Mouse (Mus musculus): ENCODE results near the gene Cic. TPM values are rescaled to one million over a fixed set of nuclear protein-coding genes. Genes with fewer than 3 reads are reported as not detected.

Cic gene
- polyA plus RNA-seq, 1 experiment from 2014 or later, result 47.3 TPM

DNA sequence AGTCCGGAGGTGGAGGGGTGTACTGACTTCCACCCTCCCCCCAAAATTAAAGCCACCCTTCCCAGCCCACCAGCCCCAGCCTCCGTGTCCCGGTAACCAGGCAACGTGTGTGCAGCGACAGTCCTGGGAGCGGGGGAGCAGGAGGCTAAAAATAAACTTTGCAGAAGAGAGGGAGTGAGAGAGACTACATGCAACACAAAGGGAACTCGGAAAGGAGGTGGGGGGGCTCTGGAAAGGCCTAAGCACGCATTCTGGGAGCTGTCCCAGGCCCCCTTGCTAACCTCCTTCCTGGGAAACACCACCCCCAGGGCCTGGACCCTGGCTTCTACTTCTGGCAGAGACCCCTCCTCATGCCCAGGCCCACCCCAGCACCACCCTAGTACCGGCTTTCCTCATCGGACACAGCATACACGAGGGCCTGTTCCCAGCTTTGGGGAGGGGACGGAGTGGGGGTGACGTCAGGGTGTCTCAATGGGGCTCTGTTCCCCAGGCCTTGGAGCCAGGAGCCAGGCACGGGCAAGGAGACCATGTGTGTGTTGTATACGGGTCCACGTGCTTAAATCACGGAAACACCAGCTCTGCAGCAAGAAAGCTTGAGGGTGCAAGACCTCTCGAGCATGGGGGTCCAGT, 19.4 kb upstream of the Cic start:
- DNase-seq, result peak; percentile 63
- peaks cover 39% of the 10 kb centered on the region for H3K4me1 ChIP-seq (ENCODE audit: control insufficient read depth, insufficient read depth, low read length)
- WGBS, result under 1% methylated on average over 18 of the region's 18 CpGs
- H3K27ac ChIP-seq (replicated peaks; ENCODE audit: low read depth, low read length), result peak overlapping the region; percentile 81
- ATAC-seq (ENCODE audit: low FRiP score, low TSS enrichment), result no peak
- H3K27me3 ChIP-seq (ENCODE audit: control insufficient read depth, insufficient read depth, low read length), result no peaks in the 10 kb centered on the region
- peak overlapping the region; percentile 73 for H3K4me3 ChIP-seq (replicated peaks; ENCODE audit: low read depth, low read length)
- no peaks in the 10 kb centered on the region for H3K9me3 ChIP-seq (ENCODE audit: control insufficient read depth, low read length)
- H3K9ac ChIP-seq (replicated peaks; ENCODE audit: low read length), result peak overlapping the region; percentile 59
- H3K4me2 ChIP-seq (ENCODE audit: low read length), result peak overlapping the region; percentile 99
- no peaks in the 10 kb centered on the region for H3K36me3 ChIP-seq (ENCODE audit: control insufficient read depth, insufficient read depth, low read length)

- Histone ChIP-seq H3K36me3 (ENCODE audit: control insufficient read depth, insufficient read depth, low read length) (no peaks in the 10 kb centered on the region), H3K4me1 (ENCODE audit: control insufficient read depth, insufficient read depth, low read length) (peaks cover 39% of the 10 kb centered on the region), H3K4me3 (replicated peaks; ENCODE audit: low read depth, low read length) (peak overlapping the region; percentile 73), H3K9me3 (ENCODE audit: control insufficient read depth, low read length) (no peaks in the 10 kb centered on the region), H3K27ac (replicated peaks; ENCODE audit: low read depth, low read length) (peak overlapping the region; percentile 81), H3K4me2 (ENCODE audit: low read length) (peak overlapping the region; percentile 99), H3K9ac (replicated peaks; ENCODE audit: low read length) (peak overlapping the region; percentile 59), H3K27me3 (ENCODE audit: control insufficient read depth, insufficient read depth, low read length) (no peaks in the 10 kb centered on the region)
- DNase-seq (no peak), ATAC-seq (ENCODE audit: low FRiP score, low TSS enrichment) (no peak)
- WGBS, result under 1% methylated on average over 25 of the region's 25 CpGs
Measured at GRCm38 (mm10) chr7:25248846-25249313, 18.6 kb upstream of the Cic start.

- Histone ChIP-seq H3K27me3 (ENCODE audit: control insufficient read depth, insufficient read depth, low read length) (no peaks in the 10 kb centered on the region), H3K9me3 (ENCODE audit: control insufficient read depth, low read length) (no peaks in the 10 kb centered on the region), H3K36me3 (ENCODE audit: control insufficient read depth, insufficient read depth, low read length) (no peaks in the 10 kb centered on the region), H3K4me3 (replicated peaks; ENCODE audit: low read depth, low read length) (peak overlapping the region; percentile 73), H3K27ac (replicated peaks; ENCODE audit: low read depth, low read length) (peak overlapping the region; percentile 81), H3K9ac (replicated peaks; ENCODE audit: low read length) (peak overlapping the region; percentile 59), H3K4me2 (ENCODE audit: low read length) (peak overlapping the region; percentile 99), H3K4me1 (ENCODE audit: control insufficient read depth, insufficient read depth, low read length) (peaks cover 39% of the 10 kb centered on the region)
- under 1% methylated on average over 44 of the region's 73 CpGs for WGBS
- DNase-seq (peak; percentile 82), ATAC-seq (ENCODE audit: low FRiP score, low TSS enrichment) (peak; percentile 51; the same call in 1 of the 2 replicates)
Measured at GRCm38 (mm10) chr7:25249314-25250140, 18.0 kb upstream of the Cic start.

GRCm38 (mm10) chr7:25250141-25250972, 17.1 kb upstream of the Cic start, which contains the start of gene Erf:
Gene Erf (minus strand): TSS chr7:25250761.
- ATAC-seq (ENCODE audit: low FRiP score, low TSS enrichment) (peak; percentile 83), DNase-seq (peak; percentile 93)
- peak within 1 kb of the TSS; percentile 99 for H3K4me2 ChIP-seq (ENCODE audit: low read length)
- peaks cover 39% of the 10 kb centered on the region for H3K4me1 ChIP-seq (ENCODE audit: control insufficient read depth, insufficient read depth, low read length)
- H3K27me3 ChIP-seq (ENCODE audit: control insufficient read depth, insufficient read depth, low read length), result no peaks in the 10 kb centered on the region
- H3K27ac ChIP-seq (replicated peaks; ENCODE audit: low read depth, low read length), result peak within 1 kb of the TSS; percentile 81
- under 1% methylated on average over 75 of the region's 81 CpGs for whole genome bisulfite sequencing
- peak within 1 kb of the TSS; percentile 59 for H3K9ac ChIP-seq (replicated peaks; ENCODE audit: low read length)
- peak within 1 kb of the TSS; percentile 73 for H3K4me3 ChIP-seq (replicated peaks; ENCODE audit: low read depth, low read length)
- no peaks in the 10 kb centered on the region for H3K36me3 ChIP-seq (ENCODE audit: control insufficient read depth, insufficient read depth, low read length)
- no peaks in the 10 kb centered on the region for H3K9me3 ChIP-seq (ENCODE audit: control insufficient read depth, low read length)

GRCm38 (mm10) chr7:25251071-25251791, 16.3 kb upstream of the Cic start:
- DNase-seq, result peak; percentile 61
- H3K4me1 ChIP-seq (ENCODE audit: control insufficient read depth, insufficient read depth, low read length), result peaks cover 36% of the 10 kb centered on the region
- H3K9ac ChIP-seq (replicated peaks; ENCODE audit: low read length), result peak overlapping the region; percentile 59
- peak overlapping the region; percentile 99 for H3K4me2 ChIP-seq (ENCODE audit: low read length)
- peak; percentile 35; the same call in 1 of the 2 replicates for ATAC-seq (ENCODE audit: low FRiP score, low TSS enrichment)
- peak overlapping the region; percentile 74 for H3K27ac ChIP-seq (replicated peaks; ENCODE audit: low read depth, low read length)
- H3K9me3 ChIP-seq (ENCODE audit: control insufficient read depth, low read length), result no peaks in the 10 kb centered on the region
- WGBS, result 3% methylated on average over 22 of the region's 22 CpGs
- H3K36me3 ChIP-seq (ENCODE audit: control insufficient read depth, insufficient read depth, low read length), result no peaks in the 10 kb centered on the region
- no peaks in the 10 kb centered on the region for H3K27me3 ChIP-seq (ENCODE audit: control insufficient read depth, insufficient read depth, low read length)
- peak overlapping the region; percentile 73 for H3K4me3 ChIP-seq (replicated peaks; ENCODE audit: low read depth, low read length)

DNA sequence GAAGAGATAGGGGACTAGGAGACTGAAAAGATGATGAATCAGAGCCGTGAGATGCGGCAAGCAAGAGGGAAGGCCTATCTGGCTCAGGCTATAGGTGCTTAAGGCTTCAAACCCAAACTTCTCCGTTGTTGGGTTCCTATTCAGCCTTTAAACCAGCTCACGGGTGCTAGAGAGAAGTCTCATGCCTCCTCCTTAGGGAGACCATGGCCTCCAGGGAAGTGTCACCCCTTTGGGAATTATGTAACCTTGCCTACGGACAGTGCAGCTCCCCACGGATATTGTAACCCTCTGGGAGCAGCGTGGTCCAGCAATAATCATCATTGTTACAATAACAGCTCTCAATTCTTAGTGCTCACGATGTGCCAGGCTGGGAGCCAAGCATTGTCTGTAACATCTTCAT, 15.7 kb upstream of the Cic start:
- ATAC-seq (ENCODE audit: low FRiP score, low TSS enrichment), result no peak
- WGBS, result 14% methylated on average over 8 of the region's 8 CpGs

DNA sequence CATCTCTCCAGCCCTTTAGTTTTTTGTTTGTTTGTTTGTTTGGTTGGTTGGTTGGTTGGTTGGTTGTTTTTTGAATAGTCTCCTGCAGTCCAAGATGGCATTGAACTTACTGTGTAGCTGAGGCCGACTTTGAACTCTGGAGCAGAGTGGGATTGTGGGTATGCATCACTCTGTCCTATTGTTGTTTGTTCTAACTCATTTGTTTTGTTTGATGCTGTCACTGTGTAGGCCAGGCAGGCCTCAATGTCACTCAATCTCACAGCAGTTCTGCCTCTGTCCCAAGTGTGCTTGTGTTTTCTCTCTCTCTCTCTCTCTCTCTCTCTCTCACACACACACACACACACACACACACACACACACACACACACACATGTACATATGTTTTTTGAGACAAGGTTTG, 5.6 kb upstream of the Cic start:
- WGBS, result 90% methylated on average over 1 of the region's 1 CpGs
- H3K9me3 ChIP-seq (ENCODE audit: control insufficient read depth, low read length), result no peaks in the 10 kb centered on the region

More for the DNA sequence above, 15.7 kb upstream of the Cic start:
- Histone ChIP-seq H3K27ac (replicated peaks; ENCODE audit: low read depth, low read length) (peak overlapping the region; percentile 74), H3K27me3 (ENCODE audit: control insufficient read depth, insufficient read depth, low read length) (no peaks in the 10 kb centered on the region), H3K4me3 (replicated peaks; ENCODE audit: low read depth, low read length) (peak overlapping the region; percentile 73; the same call in 1 of the 2 replicates), H3K4me2 (ENCODE audit: low read length) (peak overlapping the region; percentile 99), H3K4me1 (ENCODE audit: control insufficient read depth, insufficient read depth, low read length) (peaks cover 31% of the 10 kb centered on the region), H3K9ac (replicated peaks; ENCODE audit: low read length) (peak overlapping the region; percentile 59), H3K36me3 (ENCODE audit: control insufficient read depth, insufficient read depth, low read length) (no peaks in the 10 kb centered on the region), H3K9me3 (ENCODE audit: control insufficient read depth, low read length) (no peaks in the 10 kb centered on the region)
- peak; percentile 16 for DNase-seq

More for the DNA sequence above, 5.6 kb upstream of the Cic start:
- H3K27me3 ChIP-seq (ENCODE audit: control insufficient read depth, insufficient read depth, low read length), result no peaks in the 10 kb centered on the region
- no peak overlapping the region for H3K27ac ChIP-seq (replicated peaks; ENCODE audit: low read depth, low read length)
- H3K9ac ChIP-seq (replicated peaks; ENCODE audit: low read length), result no peak overlapping the region
- H3K4me1 ChIP-seq (ENCODE audit: control insufficient read depth, insufficient read depth, low read length), result 0 out of 2 replicates have a peak, but pooled peaks cover 1% of the 10 kb centered on the region
- DNase-seq (no peak), ATAC-seq (ENCODE audit: low FRiP score, low TSS enrichment) (no peak)
- H3K4me3 ChIP-seq (replicated peaks; ENCODE audit: low read depth, low read length), result no peak overlapping the region
- H3K36me3 ChIP-seq (ENCODE audit: control insufficient read depth, insufficient read depth, low read length), result no peaks in the 10 kb centered on the region
- H3K4me2 ChIP-seq (ENCODE audit: low read length), result no peak overlapping the region
